Mouse (Mus musculus): Measurements from ENCODE around the gene Ppp4r2. TPM values are rescaled to one million over a fixed set of nuclear protein-coding genes. Genes with fewer than 3 reads are reported as not detected.
"Not testable (repeated sequence)": the region's sequence is repeated elsewhere in the genome, so short reads cannot be mapped to it uniquely, and the experiment has no call there.

The Ppp4r2 gene
- polyA plus RNA-seq, 1 experiment from 2014 or later, result 25.1 TPM

DNA sequence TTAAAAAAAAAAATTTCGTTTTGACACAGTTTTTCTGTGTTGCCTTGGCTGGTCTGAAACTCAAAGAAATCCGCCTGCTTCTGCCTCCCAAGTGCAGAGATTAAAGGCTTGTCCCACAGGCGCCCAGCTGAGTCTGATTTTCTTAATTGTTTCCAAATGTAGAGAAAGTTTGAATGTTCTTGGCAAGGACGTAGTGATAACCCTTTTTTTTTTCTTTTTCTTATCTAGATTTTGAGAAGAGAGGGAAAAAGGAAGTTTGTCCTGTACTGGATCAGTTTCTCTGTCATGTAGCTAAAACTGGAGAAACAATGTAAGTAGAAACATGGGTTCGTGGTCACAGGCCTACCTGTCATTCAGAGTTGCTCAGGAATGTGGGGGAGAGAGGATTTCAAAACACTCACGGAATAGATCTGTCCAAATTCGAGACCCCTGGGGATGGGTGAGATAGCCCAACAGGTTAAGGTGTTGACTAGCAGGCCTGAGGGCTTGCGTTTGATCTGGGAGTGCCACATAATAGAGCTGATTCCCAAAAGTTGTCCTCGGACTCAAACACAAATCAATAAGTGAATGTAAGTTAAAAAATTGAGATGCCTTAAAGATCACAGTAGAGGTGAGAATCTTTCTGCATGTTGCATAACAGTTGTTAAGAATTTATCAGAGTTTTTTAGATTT, 1.2 kb downstream of the Ppp4r2 start:
- ATAC-seq (replicated peaks; ENCODE audit: insufficient number of reproducible peaks, low FRiP score, low TSS enrichment), result no peak
- Histone ChIP-seq H3K27ac (ENCODE audit: low read depth, low read length) (no peak overlapping the region), H3K4me2 (peak overlapping the region; percentile 67), H3K4me3 (ENCODE audit: low read depth, low read length) (peak overlapping the region; percentile 90), H3K9me3 (replicated peaks; ENCODE audit: control insufficient read depth, low read length) (no peaks in the 10 kb centered on the region), H3K27me3 (ENCODE audit: control insufficient read depth, insufficient read depth, low read length) (no peaks in the 10 kb centered on the region), H3K9ac (ENCODE audit: low read depth, low read length) (peak overlapping the region; percentile 94), H3K4me1 (ENCODE audit: control insufficient read depth, insufficient read depth, low read length) (peaks cover 5% of the 10 kb centered on the region; the same call in 1 of the 2 replicates), H3K36me3 (ENCODE audit: control insufficient read depth, insufficient read depth, low read length) (peaks cover 25% of the 10 kb centered on the region)
- 24% methylated on average over 9 of the region's 9 CpGs for WGBS (ENCODE audit: insufficient replicate concordance)

DNA sequence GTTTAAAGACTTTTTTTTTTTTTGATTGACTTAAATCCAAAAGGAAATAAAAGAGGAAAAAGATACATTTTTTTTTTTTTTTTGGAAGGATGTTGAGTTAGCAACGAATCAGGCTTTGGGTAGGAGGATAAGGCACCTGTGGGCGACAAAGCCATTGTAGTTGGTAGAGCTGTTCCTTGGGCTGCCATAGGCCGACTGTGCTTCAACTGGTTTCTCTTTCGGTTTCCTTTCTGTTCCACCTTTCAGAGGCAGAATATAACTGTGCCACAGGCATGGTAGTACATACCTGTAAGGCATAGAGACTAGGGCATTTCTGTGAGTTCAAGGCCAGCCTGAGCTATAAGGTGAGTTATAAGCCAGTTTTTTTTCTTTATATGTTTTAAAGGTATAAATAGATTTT, 11.6 kb downstream of the Ppp4r2 start:
- no peaks in the 10 kb centered on the region for H3K9me3 ChIP-seq (replicated peaks; ENCODE audit: control insufficient read depth, low read length)
- 88% methylated on average over 4 of the region's 4 CpGs for WGBS (ENCODE audit: insufficient replicate concordance)
- no peak for ATAC-seq (replicated peaks; ENCODE audit: insufficient number of reproducible peaks, low FRiP score, low TSS enrichment)
- no peak overlapping the region for H3K4me3 ChIP-seq (ENCODE audit: low read depth, low read length)
- no peaks in the 10 kb centered on the region for H3K4me1 ChIP-seq (ENCODE audit: control insufficient read depth, insufficient read depth, low read length)
- peaks cover 20% of the 10 kb centered on the region for H3K36me3 ChIP-seq (ENCODE audit: control insufficient read depth, insufficient read depth, low read length)
- H3K27ac ChIP-seq (ENCODE audit: low read depth, low read length), result no peak overlapping the region
- no peak overlapping the region for H3K9ac ChIP-seq (ENCODE audit: low read depth, low read length)
- no peak overlapping the region for H3K4me2 ChIP-seq
- no peaks in the 10 kb centered on the region for H3K27me3 ChIP-seq (ENCODE audit: control insufficient read depth, insufficient read depth, low read length)

GRCm38 (mm10) chr6:100847264-100847663, 13.8 kb downstream of the Ppp4r2 start:
- no peak for ATAC-seq (replicated peaks; ENCODE audit: insufficient number of reproducible peaks, low FRiP score, low TSS enrichment)
- Histone ChIP-seq H3K9me3 (replicated peaks; ENCODE audit: control insufficient read depth, low read length) (no peaks in the 10 kb centered on the region), H3K4me2 (no peak overlapping the region), H3K27ac (ENCODE audit: low read depth, low read length) (no peak overlapping the region), H3K36me3 (ENCODE audit: control insufficient read depth, insufficient read depth, low read length) (peaks cover under 1% of the 10 kb centered on the region), H3K9ac (ENCODE audit: low read depth, low read length) (no peak overlapping the region), H3K27me3 (ENCODE audit: control insufficient read depth, insufficient read depth, low read length) (no peaks in the 10 kb centered on the region), H3K4me1 (ENCODE audit: control insufficient read depth, insufficient read depth, low read length) (no peaks in the 10 kb centered on the region), H3K4me3 (ENCODE audit: low read depth, low read length) (no peak overlapping the region)
- WGBS (ENCODE audit: insufficient replicate concordance), result 84% methylated on average over 5 of the region's 5 CpGs

DNA sequence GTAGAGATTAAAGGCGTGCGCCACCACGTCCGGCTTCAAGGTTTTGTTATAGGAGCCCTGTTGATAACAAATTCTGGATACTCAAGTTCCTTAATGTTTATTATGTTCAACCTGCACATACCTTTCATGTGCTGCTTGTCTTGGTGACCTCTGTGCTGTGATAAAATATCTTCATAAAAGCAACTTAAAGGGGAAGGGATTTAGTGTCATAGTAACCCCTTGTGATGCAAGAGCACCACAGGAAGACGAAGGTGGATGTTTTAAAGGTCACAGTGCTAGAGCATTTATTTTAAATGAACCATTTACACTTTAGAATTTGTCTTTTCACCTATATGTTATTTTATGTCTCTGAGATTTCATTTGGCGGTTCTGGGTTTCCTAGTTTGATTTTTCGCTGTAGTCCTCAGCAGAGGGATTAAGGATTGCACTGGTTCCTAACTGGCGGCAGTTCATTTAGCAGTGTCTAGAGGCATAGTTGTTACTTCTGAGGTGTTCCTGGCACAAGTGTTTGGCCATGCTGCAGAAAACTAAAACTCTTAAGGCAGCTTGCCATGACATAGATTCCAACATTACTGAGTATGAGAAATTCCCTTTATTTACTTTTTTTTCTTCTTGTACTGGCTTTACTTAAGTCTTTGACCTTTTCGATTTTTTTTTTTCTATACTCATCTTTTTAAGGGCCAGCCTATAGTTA, 15.4 kb downstream of the Ppp4r2 start:
- WGBS (ENCODE audit: insufficient replicate concordance), result 88% methylated on average over 9 of the region's 9 CpGs
- Histone ChIP-seq H3K4me3 (ENCODE audit: low read depth, low read length) (no peak overlapping the region), H3K27me3 (ENCODE audit: control insufficient read depth, insufficient read depth, low read length) (no peaks in the 10 kb centered on the region), H3K4me1 (ENCODE audit: control insufficient read depth, insufficient read depth, low read length) (no peaks in the 10 kb centered on the region), H3K4me2 (no peak overlapping the region), H3K9ac (ENCODE audit: low read depth, low read length) (no peak overlapping the region), H3K27ac (ENCODE audit: low read depth, low read length) (no peak overlapping the region), H3K36me3 (ENCODE audit: control insufficient read depth, insufficient read depth, low read length) (no peaks in the 10 kb centered on the region), H3K9me3 (replicated peaks; ENCODE audit: control insufficient read depth, low read length) (no peaks in the 10 kb centered on the region)
- ATAC-seq (replicated peaks; ENCODE audit: insufficient number of reproducible peaks, low FRiP score, low TSS enrichment), result no peak

- Histone ChIP-seq H3K27ac (ENCODE audit: low read depth, low read length) (no peak overlapping the region), H3K9ac (ENCODE audit: low read depth, low read length) (no peak overlapping the region), H3K4me2 (no peak overlapping the region), H3K4me3 (ENCODE audit: low read depth, low read length) (no peak overlapping the region), H3K4me1 (ENCODE audit: control insufficient read depth, insufficient read depth, low read length) (no peaks in the 10 kb centered on the region), H3K9me3 (replicated peaks; ENCODE audit: control insufficient read depth, low read length) (no peaks in the 10 kb centered on the region), H3K27me3 (ENCODE audit: control insufficient read depth, insufficient read depth, low read length) (no peaks in the 10 kb centered on the region), H3K36me3 (ENCODE audit: control insufficient read depth, insufficient read depth, low read length) (peaks cover 4% of the 10 kb centered on the region; the same call in 1 of the 2 replicates)
- WGBS (ENCODE audit: insufficient replicate concordance), result 86% methylated on average over 9 of the region's 9 CpGs
- no peak for ATAC-seq (replicated peaks; ENCODE audit: insufficient number of reproducible peaks, low FRiP score, low TSS enrichment)
Observed at GRCm38 (mm10) chr6:100850671-100851081, 17.3 kb downstream of the Ppp4r2 start.

DNA sequence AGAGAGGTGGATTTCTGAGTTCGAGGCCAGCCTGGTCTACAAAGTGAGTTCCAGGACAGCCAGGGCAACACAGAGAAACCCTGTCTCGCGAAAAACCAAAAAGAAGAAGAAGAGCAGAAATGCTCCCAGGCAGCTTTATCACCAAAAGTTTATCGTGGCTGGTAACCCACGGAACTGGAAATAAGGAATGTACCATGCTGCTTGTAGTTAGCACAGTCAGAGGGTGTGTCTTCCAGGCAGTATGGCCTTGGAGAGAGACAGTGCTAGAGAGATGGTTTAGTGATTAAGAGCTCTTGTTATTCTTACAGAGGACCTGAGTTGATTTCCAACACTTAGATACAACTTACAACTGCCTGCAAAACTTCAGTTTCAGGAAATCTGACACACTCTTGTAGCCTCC, 17.7 kb downstream of the Ppp4r2 start:
- Histone ChIP-seq H3K4me1 (ENCODE audit: control insufficient read depth, insufficient read depth, low read length) (no peaks in the 10 kb centered on the region), H3K9me3 (replicated peaks; ENCODE audit: control insufficient read depth, low read length) (no peaks in the 10 kb centered on the region), H3K4me2 (no peak overlapping the region), H3K9ac (ENCODE audit: low read depth, low read length) (no peak overlapping the region), H3K27me3 (ENCODE audit: control insufficient read depth, insufficient read depth, low read length) (no peaks in the 10 kb centered on the region), H3K27ac (ENCODE audit: low read depth, low read length) (no peak overlapping the region), H3K4me3 (ENCODE audit: low read depth, low read length) (no peak overlapping the region), H3K36me3 (ENCODE audit: control insufficient read depth, insufficient read depth, low read length) (peaks cover 4% of the 10 kb centered on the region; the same call in 1 of the 2 replicates)
- no peak for ATAC-seq (replicated peaks; ENCODE audit: insufficient number of reproducible peaks, low FRiP score, low TSS enrichment)
- WGBS (ENCODE audit: insufficient replicate concordance), result 77% methylated on average over 5 of the region's 5 CpGs

DNA sequence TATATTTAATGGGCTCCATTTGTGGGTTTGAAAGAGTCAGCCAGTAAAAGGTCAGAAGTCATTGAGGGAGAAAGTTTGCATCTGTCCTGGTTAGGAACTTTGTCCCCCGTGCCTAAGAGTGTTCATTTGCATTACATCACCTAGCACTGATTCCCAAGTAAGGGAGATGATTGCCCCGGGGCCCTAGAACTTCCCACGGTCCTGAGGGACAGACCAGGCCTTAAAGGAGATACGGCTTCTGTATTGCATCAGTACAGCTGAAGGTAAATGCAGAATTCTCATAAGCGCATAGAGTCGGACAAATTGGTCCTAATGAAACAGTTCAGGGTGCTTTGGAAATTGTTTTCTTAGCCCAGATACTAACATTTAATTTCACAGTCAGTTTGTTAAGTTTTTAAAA, 31.9 kb downstream of the Ppp4r2 start:
- peaks cover 2% of the 10 kb centered on the region; the same call in 1 of the 2 replicates for H3K36me3 ChIP-seq (ENCODE audit: control insufficient read depth, insufficient read depth, low read length)
- H3K9ac ChIP-seq (ENCODE audit: low read depth, low read length), result no peak overlapping the region
- no peak overlapping the region for H3K4me2 ChIP-seq
- 81% methylated on average over 6 of the region's 6 CpGs for WGBS (ENCODE audit: insufficient replicate concordance)
- H3K4me3 ChIP-seq (ENCODE audit: low read depth, low read length), result no peak overlapping the region
- no peaks in the 10 kb centered on the region for H3K9me3 ChIP-seq (replicated peaks; ENCODE audit: control insufficient read depth, low read length)
- H3K4me1 ChIP-seq (ENCODE audit: control insufficient read depth, insufficient read depth, low read length), result no peaks in the 10 kb centered on the region
- no peak for ATAC-seq (replicated peaks; ENCODE audit: insufficient number of reproducible peaks, low FRiP score, low TSS enrichment)
- no peaks in the 10 kb centered on the region for H3K27me3 ChIP-seq (ENCODE audit: control insufficient read depth, insufficient read depth, low read length)
- no peak overlapping the region for H3K27ac ChIP-seq (ENCODE audit: low read depth, low read length)

GRCm38 (mm10) chr6:100865788-100866187, 32.4 kb downstream of the Ppp4r2 start:
- H3K36me3 ChIP-seq (ENCODE audit: control insufficient read depth, insufficient read depth, low read length); H3K4me2 ChIP-seq; H3K4me3 ChIP-seq (ENCODE audit: low read depth, low read length); H3K4me1 ChIP-seq (ENCODE audit: control insufficient read depth, insufficient read depth, low read length); H3K27me3 ChIP-seq (ENCODE audit: control insufficient read depth, insufficient read depth, low read length); H3K9me3 ChIP-seq (replicated peaks; ENCODE audit: control insufficient read depth, low read length); ATAC-seq (replicated peaks; ENCODE audit: insufficient number of reproducible peaks, low FRiP score, low TSS enrichment); H3K9ac ChIP-seq (ENCODE audit: low read depth, low read length); H3K27ac ChIP-seq (ENCODE audit: low read depth, low read length): not testable (repeated sequence)
- WGBS (ENCODE audit: insufficient replicate concordance), result 69% methylated on average over 3 of the region's 5 CpGs

DNA sequence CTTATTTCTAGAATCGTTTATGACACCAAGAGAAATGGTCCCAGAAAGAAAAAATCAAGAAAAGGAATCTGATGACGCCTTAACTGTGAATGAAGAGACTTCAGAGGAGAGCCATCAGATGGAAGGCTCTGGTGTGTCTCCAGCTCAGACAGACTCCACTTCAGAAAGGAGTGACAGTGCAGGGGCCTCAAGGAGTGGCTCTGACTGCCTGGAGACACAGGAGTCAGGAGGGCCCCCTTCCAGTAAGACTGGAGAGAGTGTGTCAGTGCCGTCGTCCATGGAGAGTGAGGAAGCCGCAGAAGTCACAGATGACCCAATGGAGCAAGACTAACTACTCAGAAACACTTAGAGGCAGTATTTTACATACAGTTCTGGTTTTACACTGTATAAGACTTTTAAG, 32.8 kb downstream of the Ppp4r2 start:
- H3K4me2 ChIP-seq; H3K9ac ChIP-seq (ENCODE audit: low read depth, low read length); H3K27me3 ChIP-seq (ENCODE audit: control insufficient read depth, insufficient read depth, low read length); H3K4me1 ChIP-seq (ENCODE audit: control insufficient read depth, insufficient read depth, low read length); H3K4me3 ChIP-seq (ENCODE audit: low read depth, low read length); H3K9me3 ChIP-seq (replicated peaks; ENCODE audit: control insufficient read depth, low read length); H3K27ac ChIP-seq (ENCODE audit: low read depth, low read length); ATAC-seq (replicated peaks; ENCODE audit: insufficient number of reproducible peaks, low FRiP score, low TSS enrichment); H3K36me3 ChIP-seq (ENCODE audit: control insufficient read depth, insufficient read depth, low read length): not testable (repeated sequence)
- WGBS (ENCODE audit: insufficient replicate concordance), result 86% methylated on average over 5 of the region's 5 CpGs
